Mouse (Mus musculus): ENCODE measurements around the gene Clec11a.

Gene Clec11a

DNA sequence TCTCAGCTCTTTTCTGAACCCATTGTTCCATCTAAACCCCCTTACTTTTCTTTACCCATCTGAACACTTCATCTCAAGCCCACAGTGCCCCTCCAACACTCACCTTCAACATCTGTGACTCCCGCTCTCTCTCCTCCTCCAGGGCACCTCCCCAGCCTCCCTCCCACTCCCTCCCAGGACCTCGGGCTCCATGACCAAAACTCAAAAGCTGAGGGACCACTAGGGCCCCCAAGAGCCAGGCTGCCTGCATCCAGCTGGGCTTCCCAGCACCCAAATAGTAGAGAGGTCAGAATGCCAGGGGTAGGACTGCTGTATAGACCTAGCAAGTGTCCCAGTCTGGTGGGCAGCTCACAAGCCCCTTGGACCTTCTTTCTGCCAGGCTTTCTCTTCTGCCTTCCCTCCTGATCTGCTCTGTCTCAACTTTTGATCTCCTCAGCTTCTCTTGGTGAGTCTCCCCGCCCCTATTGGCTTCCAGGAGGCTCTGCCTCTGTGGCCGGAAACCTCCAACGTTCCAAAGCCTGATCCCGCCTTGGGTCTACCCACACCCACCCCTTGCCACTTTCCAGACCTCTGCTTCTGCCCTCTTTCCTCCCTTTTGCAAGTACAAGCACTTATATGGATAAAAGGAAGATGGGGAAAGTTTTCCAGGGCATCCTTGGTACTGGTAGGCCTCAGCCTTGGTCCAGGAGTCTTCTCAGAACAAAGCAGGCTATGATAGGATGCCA is at the start of gene Clec11a:
TSS of gene Clec11a (minus strand) at position 387 of the 725 bp plus-strand sequence.
- DNase-seq (ENCODE audit: low read depth in 1 of 2, low spot score in 2 of 2): no peak

DNA sequence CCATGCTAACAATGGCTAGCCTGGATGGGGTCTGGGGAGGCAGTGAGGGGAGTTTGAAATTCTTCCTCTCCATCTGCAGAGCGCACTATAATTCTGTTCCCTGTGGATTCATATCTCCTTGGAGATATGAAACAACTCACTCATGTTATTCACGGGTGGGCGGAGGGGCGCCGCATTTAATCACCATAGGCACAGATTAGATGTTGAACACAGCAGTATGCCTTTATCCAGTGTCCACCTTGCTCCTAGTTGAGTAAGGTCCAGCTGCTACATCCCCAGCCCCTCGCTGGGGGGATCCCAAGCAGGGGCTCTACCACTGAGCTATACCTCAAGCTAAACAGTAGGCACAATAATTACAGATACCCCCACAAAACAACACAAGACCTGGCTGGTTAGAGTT is 48.7 kb upstream of the Clec11a start:
- DNase-seq (ENCODE audit: low read depth in 1 of 2, low spot score in 2 of 2): no peak

GRCm38 (mm10) chr7:44353601-44354340 is 47.1 kb upstream of the Clec11a start:
- no peak for DNase-seq (ENCODE audit: low read depth in 1 of 2, low spot score in 2 of 2)

DNA sequence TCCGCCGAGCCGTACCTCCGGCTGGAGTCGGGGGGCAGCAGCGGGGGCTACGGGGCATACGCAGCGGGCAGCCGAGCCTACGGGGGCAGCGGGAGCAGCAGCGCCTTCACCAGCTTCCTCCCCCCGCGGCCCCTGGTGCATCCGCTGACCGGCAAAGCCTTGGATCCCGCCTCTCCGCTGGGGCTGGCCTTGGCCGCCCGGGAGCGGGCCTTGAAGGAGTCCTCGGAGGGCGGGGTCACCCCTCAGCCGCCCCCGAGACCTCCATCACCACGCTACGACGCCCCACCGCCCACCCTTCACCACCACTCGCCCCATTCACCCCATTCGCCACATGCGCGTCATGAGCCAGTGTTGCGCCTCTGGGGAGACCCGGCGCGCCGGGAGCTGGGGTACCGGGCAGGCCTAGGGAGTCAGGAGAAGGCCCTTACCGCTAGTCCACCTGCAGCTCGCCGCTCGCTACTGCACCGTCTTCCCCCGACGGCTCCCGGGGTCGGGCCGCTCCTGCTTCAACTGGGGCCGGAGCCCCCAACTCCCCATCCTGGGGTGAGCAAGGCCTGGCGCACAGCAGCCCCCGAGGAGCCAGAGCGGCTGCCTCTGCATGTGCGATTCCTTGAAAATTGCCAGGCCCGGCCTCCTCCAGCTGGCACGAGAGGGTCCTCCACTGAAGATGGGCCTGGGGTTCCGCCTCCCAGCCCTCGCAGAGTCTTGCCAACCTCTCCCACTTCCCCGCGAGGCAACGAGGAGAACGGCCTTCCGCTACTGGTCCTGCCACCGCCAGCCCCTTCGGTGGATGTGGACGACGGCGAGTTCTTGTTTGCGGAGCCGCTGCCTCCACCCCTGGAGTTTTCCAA is 46.3 kb upstream of the Clec11a start:
- no peak for DNase-seq (ENCODE audit: low read depth in 1 of 2, low spot score in 2 of 2)

DNA sequence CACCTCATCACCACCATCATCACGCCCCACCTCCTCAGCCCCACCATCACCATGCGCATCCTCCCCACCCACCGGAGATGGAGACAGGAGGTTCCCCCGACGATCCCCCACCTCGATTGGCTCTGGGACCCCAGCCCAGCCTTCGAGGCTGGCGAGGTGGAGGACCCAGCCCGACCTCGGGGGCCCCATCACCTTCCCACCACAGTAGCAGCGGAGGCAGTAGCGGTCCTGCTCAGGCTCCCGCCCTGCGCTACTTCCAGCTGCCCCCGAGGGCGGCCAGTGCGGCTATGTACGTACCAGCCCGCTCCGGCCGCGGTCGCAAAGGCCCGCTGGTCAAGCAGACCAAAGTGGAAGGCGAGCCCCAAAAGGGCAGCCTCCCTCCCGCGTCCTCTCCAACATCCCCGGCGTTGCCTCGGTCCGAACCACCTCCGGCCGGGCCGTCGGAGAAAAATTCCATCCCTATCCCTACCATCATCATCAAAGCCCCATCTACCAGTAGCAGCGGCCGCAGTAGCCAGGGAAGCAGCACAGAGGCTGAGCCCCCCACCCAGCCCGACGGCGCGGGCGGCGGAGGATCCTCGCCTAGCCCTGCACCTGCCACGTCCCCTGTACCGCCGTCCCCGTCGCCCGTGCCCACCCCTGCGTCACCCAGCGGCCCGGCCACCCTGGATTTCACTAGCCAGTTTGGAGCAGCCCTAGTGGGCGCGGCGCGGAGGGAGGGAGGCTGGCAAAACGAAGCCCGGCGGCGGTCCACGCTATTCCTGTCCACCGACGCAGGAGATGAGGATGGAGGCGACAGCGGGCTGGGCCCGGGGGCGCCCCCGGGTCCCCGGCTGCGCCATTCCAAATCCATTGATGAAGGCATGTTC is 45.4 kb upstream of the Clec11a start:
- no peak for DNase-seq (ENCODE audit: low read depth in 1 of 2, low spot score in 2 of 2)

- peak; percentile 52 to 71 for DNase-seq (ENCODE audit: low read depth in 1 of 2, low spot score in 2 of 2)
Measured at GRCm38 (mm10) chr7:44350957-44351711, 44.4 kb upstream of the Clec11a start.

DNA sequence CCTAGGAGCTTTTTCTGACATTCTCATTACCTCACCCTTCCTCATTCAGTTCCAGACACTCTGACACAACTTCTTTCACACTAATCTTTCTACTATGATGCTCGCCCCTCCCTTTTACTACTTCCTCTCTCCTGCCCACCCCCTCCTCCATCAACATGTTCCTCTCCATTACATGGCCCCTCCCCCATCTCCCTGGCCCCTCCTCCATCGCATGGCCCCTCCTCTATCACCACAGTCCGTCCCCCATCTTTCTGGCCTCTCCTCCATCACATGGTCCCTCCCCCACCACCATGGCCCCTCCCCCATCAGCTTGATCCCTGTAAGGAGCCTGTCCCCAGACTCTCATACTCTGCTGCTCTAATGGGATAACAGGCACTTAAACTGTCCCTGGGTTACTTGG is 42.3 kb upstream of the Clec11a start:
- no peak for DNase-seq (ENCODE audit: low read depth in 1 of 2, low spot score in 2 of 2)

DNA sequence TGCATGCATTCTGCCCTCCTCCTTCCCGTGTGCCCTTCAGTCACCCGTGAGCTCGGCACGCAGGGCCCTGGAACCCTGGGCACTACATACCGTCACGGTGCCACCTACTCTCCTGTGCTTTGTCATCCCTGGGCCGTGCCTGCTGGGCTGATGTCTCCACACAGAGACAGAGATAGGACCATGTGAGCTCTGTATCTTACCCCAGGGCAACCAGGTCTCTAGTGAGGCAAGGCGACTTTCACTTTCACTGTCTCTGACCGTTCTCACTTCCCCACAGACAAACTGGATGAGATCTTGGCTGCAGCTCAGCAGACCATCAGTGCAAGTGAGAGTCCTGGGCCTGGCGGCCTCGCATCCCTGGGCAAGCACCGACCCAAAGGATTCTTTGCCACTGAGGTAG is 37.9 kb upstream of the Clec11a start:
- peak in 1 of 2 experiments; percentile 42 for DNase-seq (ENCODE audit: low read depth in 1 of 2, low spot score in 2 of 2)

GRCm38 (mm10) chr7:44343459-44344015 is 36.8 kb upstream of the Clec11a start:
- DNase-seq (ENCODE audit: low read depth in 1 of 2, low spot score in 2 of 2): no peak

- DNase-seq (ENCODE audit: low read depth in 1 of 2, low spot score in 2 of 2): no peak
Measured at GRCm38 (mm10) chr7:44341714-44342113, 35.0 kb upstream of the Clec11a start.

- DNase-seq (ENCODE audit: low read depth in 1 of 2, low spot score in 2 of 2): no peak
Measured at GRCm38 (mm10) chr7:44341119-44341518, 34.4 kb upstream of the Clec11a start.

DNA sequence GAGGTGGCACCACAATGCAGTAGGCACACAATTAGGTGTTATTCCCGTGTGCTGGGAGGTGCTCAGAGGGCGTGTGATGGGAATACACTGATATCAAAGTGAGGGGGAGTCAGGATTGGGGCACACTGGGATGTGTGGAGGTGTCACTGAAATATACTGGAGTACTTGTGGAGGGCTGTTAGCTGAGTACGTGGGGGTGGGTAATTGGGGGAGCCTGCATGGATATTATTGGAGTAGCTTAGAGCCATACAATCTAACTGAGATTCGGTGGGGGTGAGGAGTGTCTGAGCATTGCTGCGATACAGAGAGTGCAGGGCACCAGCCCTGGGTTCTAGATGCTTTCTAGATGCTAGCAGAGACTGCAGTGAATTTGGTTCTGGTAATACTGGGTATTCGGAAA is 33.5 kb upstream of the Clec11a start:
- no peak for DNase-seq (ENCODE audit: low read depth in 1 of 2, low spot score in 2 of 2)

DNA sequence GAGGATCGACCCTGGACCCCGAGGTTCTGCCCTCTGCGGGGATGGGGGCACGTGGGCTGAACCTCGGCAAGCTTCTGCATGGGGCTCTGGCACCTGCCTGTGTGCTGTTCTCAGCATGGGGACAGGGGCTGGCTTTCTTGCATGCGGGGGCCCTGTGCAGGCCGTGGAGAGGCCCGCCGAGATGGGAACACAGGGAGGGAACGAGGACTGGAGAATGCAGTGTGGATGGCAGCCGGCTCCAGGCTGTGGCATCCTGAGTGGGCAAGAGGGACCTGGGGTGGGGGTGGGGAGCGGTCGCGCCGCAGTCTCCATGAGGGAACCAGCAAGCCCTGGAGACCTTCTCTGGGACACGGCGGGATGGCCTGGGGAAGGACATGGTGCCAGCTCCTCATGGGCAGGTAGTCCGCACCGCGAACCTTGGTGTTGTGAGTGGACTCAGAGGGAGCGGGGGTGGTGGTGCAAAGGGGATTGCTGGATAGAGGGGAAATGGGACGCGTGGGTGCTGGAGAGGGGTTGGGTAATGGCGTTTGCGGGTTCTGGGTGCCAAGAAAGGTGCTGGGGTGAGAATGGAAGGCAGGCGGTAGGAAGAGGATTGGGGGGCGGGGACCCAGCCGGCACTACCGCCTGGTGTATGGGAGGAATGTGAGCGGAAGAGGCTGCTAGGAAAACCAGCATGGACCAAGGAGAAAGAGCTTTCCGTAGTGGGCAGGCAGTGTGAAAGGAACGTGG is 30.6 kb upstream of the Clec11a start:
- DNase-seq (ENCODE audit: low read depth in 1 of 2, low spot score in 2 of 2): no peak

GRCm38 (mm10) chr7:44336046-44337021 is 29.6 kb upstream of the Clec11a start:
- no peak for DNase-seq (ENCODE audit: low read depth in 1 of 2, low spot score in 2 of 2)

DNA sequence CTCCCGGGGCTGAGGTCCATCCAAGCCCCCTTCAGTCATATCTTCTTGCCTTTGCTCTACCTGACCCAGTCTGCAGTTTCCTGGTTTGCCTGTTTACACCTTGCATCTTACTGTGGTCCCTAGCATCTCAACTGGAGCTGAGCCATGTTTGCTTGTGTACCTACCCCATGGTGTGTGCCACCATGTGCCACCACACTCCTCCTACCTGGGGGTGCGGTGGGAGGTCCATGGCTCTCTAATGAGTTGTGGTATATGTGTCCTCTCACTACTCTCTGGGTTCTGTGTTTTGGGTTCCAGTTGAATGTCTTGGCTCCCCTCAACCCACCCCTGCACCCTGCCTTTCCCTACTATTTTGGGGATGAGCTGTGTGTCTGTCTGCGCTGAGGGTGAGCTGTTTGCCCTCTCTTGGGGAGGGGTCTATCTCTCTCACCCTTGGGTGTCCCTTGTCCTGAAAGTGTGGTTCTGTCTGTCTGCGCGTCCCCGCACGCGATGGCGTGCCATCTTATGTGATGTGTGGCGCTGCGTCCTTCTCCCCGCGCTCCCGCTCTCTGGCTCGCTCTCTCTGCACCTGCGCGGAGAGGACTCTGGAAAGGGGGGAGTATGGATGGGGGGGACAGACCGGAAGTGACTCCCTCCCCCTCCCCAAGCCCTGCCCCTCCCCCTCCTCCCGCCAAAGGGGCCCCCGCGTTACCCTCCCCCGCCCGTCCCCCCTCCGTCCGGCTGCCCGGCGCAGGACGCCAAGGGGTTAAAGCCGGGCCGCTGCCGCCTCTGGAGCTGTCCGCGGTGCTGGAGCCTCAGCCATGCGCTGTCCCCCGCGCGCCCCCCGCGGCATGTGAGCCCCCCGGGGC is 28.6 kb upstream of the Clec11a start:
- DNase-seq (ENCODE audit: low read depth in 1 of 2, low spot score in 2 of 2): no peak

DNA sequence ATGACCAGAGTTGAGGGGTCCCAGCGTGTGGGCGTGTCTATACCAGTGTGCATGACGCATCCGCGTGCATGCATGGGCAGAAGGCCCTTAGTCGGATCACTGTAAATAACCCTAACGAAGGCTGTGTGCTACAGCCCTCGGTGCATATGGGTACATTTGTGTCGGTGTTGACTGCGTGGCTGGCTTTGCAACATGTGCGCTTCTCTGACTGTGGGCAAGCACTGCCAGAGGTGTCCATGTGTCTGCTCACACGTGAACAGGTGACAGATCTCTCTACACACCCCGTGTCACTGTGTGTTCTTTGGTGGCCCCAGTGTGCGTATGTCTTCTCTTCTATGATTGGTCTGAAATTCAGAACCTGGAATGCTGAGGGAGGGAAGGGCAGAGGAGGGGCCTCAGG is 27.4 kb upstream of the Clec11a start:
- no peak for DNase-seq (ENCODE audit: low read depth in 1 of 2, low spot score in 2 of 2)

DNA sequence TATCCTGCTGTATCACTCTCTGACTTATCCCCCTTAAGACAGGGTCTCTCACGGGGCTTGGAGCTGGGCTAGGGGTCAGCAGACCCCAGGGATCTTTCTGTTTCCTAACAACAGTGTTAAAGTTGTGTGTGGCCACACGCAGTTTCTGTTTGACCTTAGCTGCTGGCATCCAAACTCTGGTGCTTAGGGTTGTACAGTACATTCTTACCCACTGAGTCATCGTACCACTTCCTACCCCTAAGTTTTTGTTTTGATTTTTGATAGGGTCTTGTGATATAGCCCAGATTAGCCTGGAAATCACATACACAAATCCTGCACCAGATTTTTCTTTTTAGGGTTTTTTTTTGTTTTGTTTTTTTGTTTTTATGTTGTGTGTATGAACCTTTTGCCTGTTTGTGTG is 25.6 kb upstream of the Clec11a start:
- DNase-seq (ENCODE audit: low read depth in 1 of 2, low spot score in 2 of 2): no peak
